Mouse (Mus musculus) liver, embryonic 14.5 days (tissue): Measurements from ENCODE around the gene Ptn. TPM values are rescaled to one million over a fixed set of nuclear protein-coding genes. Genes with fewer than 3 reads are reported as not detected.

ENCODE experiments used
- ATAC-seq: fragments of 200-750 bp; cut with Nextera tagmentation; 2 replicates; pipeline ENCODE4 v1.8.0; 2017; ENCODE audit warnings: moderate number of reproducible peaks, mild to moderate bottlenecking, moderate library complexity; ENCODE audit not compliant: insufficient read depth
- DNase-seq, 3 experiments: peaks; one replicate each; pipeline ENCODE4 v3.0.0-alpha.2; 2012 to 2013; ENCODE audit warnings: low read depth in 3 of 3, low spot score in 3 of 3
- H3K27ac ChIP-seq: fragments of 300-500 bp; sonication (generic); 2 replicates; pipeline ENCODE4 v1.5.1; 2014; ENCODE audit warnings: moderate library complexity, mild to moderate bottlenecking, control low read depth, inconsistent platforms
- H3K27me3 ChIP-seq: fragments of 300-500 bp; sonication (generic); 2 replicates; pipeline ENCODE4 v1.6.1; 2014; ENCODE audit warnings: mild to moderate bottlenecking, low read length, moderate library complexity; ENCODE audit not compliant: control insufficient read depth, insufficient read depth
- H3K36me3 ChIP-seq: fragments of 300-500 bp; sonication (generic); replicated peaks from 2 replicates; pipeline ENCODE4 v1.6.1; 2014; ENCODE audit warnings: low read depth; ENCODE audit not compliant: control insufficient read depth, insufficient read depth
- H3K4me1 ChIP-seq, 2 experiments: fragments of 200-500 bp in 1 of 2; fragments of 300-500 bp in 1 of 2; sonication (generic) in 1 of 2; replicated peaks; 2 replicates each; pipeline ENCODE4 v1.6.1; 2012 to 2014; ENCODE audit warnings: antibody characterized with exemption in 1 of 2, inconsistent platforms in 1 of 2, low read length in 1 of 2; ENCODE audit not compliant: control insufficient read depth in 2 of 2, insufficient read depth in 2 of 2
- H3K4me2 ChIP-seq: fragments of 300-500 bp; sonication (generic); 2 replicates; pipeline ENCODE4 v1.6.1; 2014; ENCODE audit warnings: low read depth, mild to moderate bottlenecking, control low read depth, moderate library complexity
- H3K4me3 ChIP-seq, 2 experiments: fragments of 200-500 bp in 1 of 2; fragments of 300-500 bp in 1 of 2; sonication (generic) in 1 of 2; 2 replicates each; pipeline ENCODE4 v1.5.1; 2012 to 2014; ENCODE audit warnings: low read depth in 2 of 2, low read length in 2 of 2, mild to moderate bottlenecking in 2 of 2, control low read depth in 1 of 2, inconsistent platforms in 1 of 2, moderate library complexity in 1 of 2; ENCODE audit not compliant: insufficient read depth in 1 of 2
- H3K9ac ChIP-seq: fragments of 300-500 bp; sonication (generic); replicated peaks from 2 replicates; pipeline ENCODE4 v1.6.1; 2014; ENCODE audit warnings: mild to moderate bottlenecking, control low read depth, moderate library complexity
- H3K9me3 ChIP-seq: fragments of 300-500 bp; sonication (generic); 2 replicates; pipeline ENCODE4 v1.6.1; 2016; ENCODE audit warnings: low read length, mixed read lengths; ENCODE audit not compliant: control insufficient read depth
- CTCF ChIP-seq: IDR thresholded peaks from 2 replicates; pipeline ENCODE4 v1.5.1; 2016; ENCODE audit warnings: antibody characterized with exemption, low read depth, control low read depth
- EP300 ChIP-seq: IDR thresholded peaks from 2 replicates; pipeline ENCODE4 v1.6.1; 2016; ENCODE audit warnings: antibody characterized with exemption, low read depth
- WGBS: fragments of 180-500 bp; shearing (Covaris S2); extraction: QIAGEN DNeasy Blood & Tissue Kit; methylation state at CpG from one replicate; pipeline ENCODE4 v1.1.7; 2014; ENCODE audit not compliant: insufficient replicate concordance; 5-methylcytosine and 5-hydroxymethylcytosine counted together
- polyA plus RNA-seq, 2 experiments: library from polyadenylated mRNA; depleted of rRNA in 1 of 2; stranded (reverse) in 1 of 2; unstranded in 1 of 2; fragments of >200 nt; fragmentation: Nextera tagmentation in 1 of 2; extraction: Ambion mirVana in 1 of 2; gene quantifications; 2 replicates each; pipeline versions ENCODE4 v1.2.1 to v1.2.3; 2012 to 2014

Ptn gene
- polyA plus RNA-seq (2012; rRNA removed) = 3.7 and 7.9 TPM in 2 replicates
- 7.4 and 9.4 TPM in 2 replicates for polyA plus RNA-seq (2014; fragmentation: Nextera tagmentation; extraction: Ambion mirVana)

DNA sequence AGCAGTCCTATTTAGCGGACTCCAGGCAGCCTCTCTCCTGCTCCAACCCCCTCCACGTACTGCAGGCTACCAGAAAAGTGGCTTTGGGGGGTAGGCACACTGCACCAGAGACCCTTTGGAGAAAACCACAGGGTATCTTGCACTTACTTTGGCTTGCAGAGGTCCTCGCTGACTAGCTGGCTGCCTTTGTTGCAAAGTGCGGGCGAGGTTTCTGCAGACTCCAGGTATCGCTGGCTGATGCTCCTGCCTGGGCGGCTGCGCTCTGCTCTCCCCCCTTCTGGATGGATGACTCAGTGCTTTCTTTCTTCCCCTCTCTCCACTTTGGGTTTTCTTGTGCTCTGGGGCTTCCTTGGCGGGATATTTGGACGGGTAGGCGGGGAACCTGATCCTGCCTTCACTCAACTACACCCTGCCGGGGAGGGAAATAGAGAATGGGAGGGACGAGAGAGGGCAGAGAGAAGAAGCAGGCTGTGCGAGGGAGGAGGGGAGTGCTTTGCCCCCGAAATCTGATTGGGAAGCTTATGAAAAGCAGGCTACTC, at the start of gene Ptn:
TSS of gene Ptn (minus strand) at position 474 of the 539 bp plus-strand sequence.
- DNase-seq = no peak
- H3K27me3 ChIP-seq = peaks cover 6% of the 10 kb centered on the region; the same call in 1 of the 2 replicates

DNA sequence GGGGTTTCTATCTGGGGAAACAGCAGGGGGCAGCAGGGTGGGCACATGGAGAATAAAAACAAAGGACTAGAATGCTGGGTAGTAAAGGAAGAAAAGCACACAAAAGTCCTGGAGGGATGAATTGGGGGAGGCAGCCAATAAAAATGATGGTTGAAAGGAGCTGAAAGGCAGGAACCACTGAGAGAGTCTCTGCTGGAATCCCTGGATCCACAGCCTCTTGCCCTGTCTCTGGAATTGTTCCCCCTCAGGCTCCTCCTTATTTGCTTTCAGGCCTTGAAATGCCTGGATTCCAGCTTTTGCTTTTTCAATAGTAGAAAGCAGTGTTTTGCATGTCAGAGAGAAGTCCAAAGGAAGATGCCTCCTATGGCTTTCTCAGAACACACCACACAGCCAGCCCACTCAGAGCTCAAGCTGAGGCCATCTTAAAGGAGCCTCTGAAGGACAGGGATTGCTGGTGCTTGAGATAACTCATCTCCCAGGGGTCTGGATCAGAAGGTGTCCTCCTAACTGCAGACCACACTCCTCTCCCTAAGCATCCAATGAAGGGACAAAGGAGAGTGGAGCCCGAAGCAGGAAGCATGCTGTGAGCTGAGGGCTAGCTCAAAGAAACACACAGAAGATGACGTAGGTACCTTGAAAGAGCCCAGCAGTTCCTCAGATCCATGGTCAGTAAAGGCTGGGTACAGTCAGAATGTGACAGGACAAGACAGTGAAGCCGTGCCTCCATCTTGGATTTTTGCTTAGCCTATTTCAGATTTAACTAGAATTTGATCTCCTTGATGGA, 48.4 kb upstream of the Ptn start:
- Histone ChIP-seq H3K27me3 (no peaks in the 10 kb centered on the region), H3K36me3 (no peaks in the 10 kb centered on the region), H3K9me3 (no peaks in the 10 kb centered on the region), H3K27ac (no peak overlapping the region), H3K4me3 (no peak overlapping the region), H3K9ac (no peak overlapping the region), H3K4me1 (no peaks in the 10 kb centered on the region), H3K4me2 (no peak overlapping the region)
- WGBS = 53% methylated on average over 3 of the region's 3 CpGs
- ATAC-seq = no peak
- no peak for DNase-seq
- TF ChIP-seq EP300 (no peak), CTCF (no peak)

More for the DNA sequence above, at the start of gene Ptn:
- H3K4me2 ChIP-seq = peak within 1 kb of the TSS; percentile 26
- no peaks in the 10 kb centered on the region for H3K4me1 ChIP-seq
- ATAC-seq = no peak
- no peak for TF ChIP-seq EP300
- TF ChIP-seq CTCF = no peak
- H3K9ac ChIP-seq = no peak within 1 kb of the TSS
- no peaks in the 10 kb centered on the region for H3K36me3 ChIP-seq
- H3K27ac ChIP-seq = no peak within 1 kb of the TSS
- WGBS = 4% methylated on average over 15 of the region's 15 CpGs
- no peaks in the 10 kb centered on the region for H3K9me3 ChIP-seq
- H3K4me3 ChIP-seq = peak within 1 kb of the TSS; percentile 18 to 43

DNA sequence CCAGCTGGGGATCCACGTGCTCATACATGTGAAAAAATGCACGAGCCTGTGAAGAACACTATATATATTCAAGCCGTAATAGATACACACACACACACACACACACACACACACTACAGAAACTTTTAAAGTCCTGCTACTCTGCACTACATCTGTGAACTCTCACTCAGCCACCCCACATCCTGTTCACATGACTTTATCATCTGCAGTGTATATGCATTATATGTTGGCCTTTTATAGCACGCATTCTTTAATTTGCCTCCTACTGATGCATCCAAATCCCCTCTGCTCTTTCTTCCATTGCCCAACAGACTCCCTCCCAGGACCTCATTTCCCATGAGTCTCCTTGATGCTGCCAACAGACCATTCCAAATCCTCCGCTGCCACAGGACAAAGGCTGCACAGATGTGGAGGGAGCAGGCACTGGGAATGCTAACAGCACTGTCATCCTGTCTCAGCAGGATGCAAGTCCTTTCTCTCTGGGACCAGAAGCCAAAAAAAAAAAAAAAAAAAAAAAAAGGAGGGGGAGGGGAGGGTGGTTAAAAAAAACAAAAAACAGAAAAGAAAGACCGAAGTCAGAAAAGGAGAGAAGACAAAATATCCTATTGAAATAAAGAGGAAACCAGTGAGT, 47.7 kb upstream of the Ptn start:
- no peak overlapping the region for H3K27ac ChIP-seq
- H3K4me2 ChIP-seq = no peak overlapping the region
- no peaks in the 10 kb centered on the region for H3K27me3 ChIP-seq
- H3K9me3 ChIP-seq = no peaks in the 10 kb centered on the region
- H3K4me1 ChIP-seq = no peaks in the 10 kb centered on the region
- TF ChIP-seq CTCF = no peak
- TF ChIP-seq EP300 = no peak
- no peak overlapping the region for H3K9ac ChIP-seq
- DNase-seq = no peak
- H3K36me3 ChIP-seq = no peaks in the 10 kb centered on the region
- no peak for ATAC-seq
- no peak overlapping the region for H3K4me3 ChIP-seq
- 50% methylated on average over 6 of the region's 6 CpGs for WGBS

DNA sequence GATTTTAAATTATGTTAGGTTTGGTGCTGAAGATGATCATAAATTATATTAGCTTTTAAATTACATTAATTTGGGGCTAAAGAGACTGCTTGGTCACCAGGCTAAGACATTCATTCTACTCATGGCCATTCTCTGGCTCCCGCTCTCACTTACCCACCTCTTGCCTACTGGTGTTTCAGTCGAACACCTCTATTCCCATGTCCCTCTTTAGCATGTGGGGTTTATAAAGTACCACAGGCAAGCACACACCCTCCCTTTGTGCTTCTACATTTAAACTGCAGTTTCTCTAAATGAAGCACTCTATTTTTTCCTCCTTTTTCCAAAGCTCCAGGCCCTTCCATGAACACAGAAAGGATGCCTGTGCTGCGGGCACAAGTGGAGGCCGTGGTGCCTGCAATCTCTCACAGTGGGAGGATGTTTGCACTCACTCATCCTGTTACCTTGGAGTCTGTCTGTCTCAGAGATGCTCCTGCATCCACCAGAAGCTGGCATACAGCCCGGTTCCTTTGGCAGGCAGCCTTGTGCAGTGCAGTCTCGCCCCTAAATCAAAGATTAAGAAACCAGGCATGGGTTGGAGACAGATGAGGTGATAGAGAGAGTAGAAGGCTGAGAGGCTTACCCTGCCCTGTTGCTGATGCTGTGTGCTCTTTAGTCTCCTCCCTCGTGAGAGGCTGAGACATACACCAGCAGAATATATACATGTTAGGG, 40.6 kb upstream of the Ptn start:
- WGBS = 56% methylated on average over 7 of the region's 7 CpGs
- H3K4me2 ChIP-seq = no peak overlapping the region
- no peak overlapping the region for H3K9ac ChIP-seq
- no peak overlapping the region for H3K4me3 ChIP-seq
- no peak overlapping the region for H3K27ac ChIP-seq
- no peaks in the 10 kb centered on the region for H3K9me3 ChIP-seq
- no peaks in the 10 kb centered on the region for H3K4me1 ChIP-seq
- no peak for DNase-seq
- ATAC-seq = no peak
- no peak for TF ChIP-seq EP300
- no peaks in the 10 kb centered on the region for H3K27me3 ChIP-seq
- no peaks in the 10 kb centered on the region for H3K36me3 ChIP-seq
